Mouse (Mus musculus) lung, postnatal 0 days (tissue): ENCODE measurements around the gene Snta1.

ENCODE experiments used
- CTCF ChIP-seq: IDR thresholded peaks from 2 replicates; pipeline ENCODE4 v1.5.1; 2016; ENCODE audit warnings: antibody characterized with exemption, mild to moderate bottlenecking
- EP300 ChIP-seq: IDR thresholded peaks from 2 replicates; pipeline ENCODE4 v1.6.1; 2016; ENCODE audit warnings: antibody characterized with exemption, mild to moderate bottlenecking, control low read depth

DNA sequence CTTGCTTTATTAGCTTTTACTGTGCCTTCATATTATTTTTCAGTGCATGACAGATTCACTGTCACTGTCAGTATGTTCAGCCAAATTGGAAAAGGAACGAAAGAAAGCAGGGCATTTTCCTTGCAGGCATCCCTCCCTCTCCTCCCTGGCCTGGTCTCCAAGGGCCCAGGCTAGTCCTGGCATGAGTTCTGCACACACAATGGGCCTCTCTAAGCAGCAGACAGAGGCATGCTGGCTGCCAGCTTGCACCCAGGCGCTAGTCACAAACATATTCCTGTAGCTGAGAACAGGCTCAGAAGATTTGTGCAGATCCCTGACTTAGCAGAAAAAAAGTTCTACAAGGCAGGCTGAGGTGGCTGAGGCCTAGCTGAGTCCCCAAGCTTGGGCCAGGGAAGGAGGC lies 8.6 kb downstream of the Snta1 start:
- TF ChIP-seq CTCF (no peak), EP300 (no peak)
